Mouse (Mus musculus) thymus, adult 2 months (tissue): ENCODE measurements around the gene Plekho2. TPM values are rescaled to one million over a fixed set of nuclear protein-coding genes. Genes with fewer than 3 reads are reported as not detected.
A peak's percentile ranks its signal among the peaks of the same experiment; 100 is the strongest.

Experiments used
- DNase-seq: peaks from one replicate; pipeline ENCODE4 v3.0.0; 2021
- H3K27ac ChIP-seq: fragments of 200-500 bp; 2 replicates; pipeline ENCODE4 v1.5.1; 2012; ENCODE audit warnings: low read length, control low read depth; ENCODE audit not compliant: control insufficient read depth, insufficient read depth
- H3K27me3 ChIP-seq: fragments of 200-500 bp; 2 replicates; pipeline ENCODE4 v1.6.1; 2012; ENCODE audit warnings: mild to moderate bottlenecking, low read length, moderate library complexity, mixed read lengths; ENCODE audit not compliant: control insufficient read depth, insufficient read depth
- H3K36me3 ChIP-seq: fragments of 200-500 bp; 2 replicates; pipeline ENCODE4 v1.6.1; 2012; ENCODE audit warnings: mild to moderate bottlenecking, low read length, moderate library complexity; ENCODE audit not compliant: control insufficient read depth, insufficient read depth
- H3K4me1 ChIP-seq: fragments of 200-500 bp; replicated peaks from 2 replicates; pipeline ENCODE4 v1.6.1; 2012; ENCODE audit warnings: low read length; ENCODE audit not compliant: control insufficient read depth, insufficient read depth
- H3K4me3 ChIP-seq: fragments of 200-500 bp; 2 replicates; pipeline ENCODE4 v1.5.1; 2012; ENCODE audit warnings: mild to moderate bottlenecking, low read length, control low read depth, moderate library complexity; ENCODE audit not compliant: control insufficient read depth, insufficient read depth
- CTCF ChIP-seq: fragments of 200-500 bp; IDR thresholded peaks from 2 replicates; pipeline ENCODE4 v1.5.1; 2012; ENCODE audit warnings: mild to moderate bottlenecking, control low read depth, low read length, moderate library complexity, borderline replicate concordance; ENCODE audit not compliant: control insufficient read depth, poor library complexity, insufficient read depth; ENCODE audit errors: extremely low read depth
- POLR2A ChIP-seq: fragments of 200-500 bp; IDR thresholded peaks from 2 replicates; pipeline ENCODE4 v1.6.1; 2012; ENCODE audit warnings: mild to moderate bottlenecking, low read length, control low read depth, moderate library complexity; ENCODE audit not compliant: control insufficient read depth, poor library complexity, insufficient read depth; ENCODE audit errors: extremely low read depth
- WGBS: fragments of 180-500 bp; shearing (Covaris S2); methylation state at CpG from one replicate; pipeline ENCODE4 v1.1.7; 2018; 5-methylcytosine and 5-hydroxymethylcytosine counted together
- polyA plus RNA-seq: library from polyadenylated mRNA; depleted of rRNA; stranded (reverse); fragments of >200 nt; gene quantifications from 2 replicates; pipeline ENCODE4 v1.2.3, GENCODE M21; 2012

Plekho2 gene
- polyA plus RNA-seq, 1 experiment, result 38.8 TPM

DNA sequence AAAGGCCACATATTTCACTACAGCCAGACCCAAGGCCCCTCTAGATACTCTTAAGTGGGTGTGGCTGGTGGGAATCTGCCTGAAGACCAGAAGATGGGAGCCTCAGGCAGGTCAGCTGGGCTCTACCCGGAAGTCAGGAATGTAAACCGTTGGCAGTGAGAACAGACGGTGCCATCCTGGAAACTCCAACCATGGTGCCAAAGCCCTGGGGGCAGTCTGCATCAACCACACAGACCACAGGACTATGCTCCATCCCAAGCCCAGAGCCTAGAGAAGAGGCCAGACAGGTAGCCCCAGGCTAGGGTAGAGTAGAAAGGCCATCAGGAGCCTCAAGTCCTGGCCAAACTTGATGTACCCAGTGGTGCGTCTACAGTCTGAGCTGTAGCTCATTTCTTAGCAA, 24.2 kb downstream of the Plekho2 start:
- peaks cover 20% of the 10 kb centered on the region for H3K4me1 ChIP-seq
- H3K36me3 ChIP-seq, result peaks cover 35% of the 10 kb centered on the region
- DNase-seq, result no peak
- H3K27me3 ChIP-seq, result no peaks in the 10 kb centered on the region
- no peak overlapping the region for H3K27ac ChIP-seq
- TF ChIP-seq POLR2A (no peak), CTCF (no peak)
- WGBS, result 94% methylated on average over 4 of the region's 4 CpGs
- H3K4me3 ChIP-seq, result no peak overlapping the region

DNA sequence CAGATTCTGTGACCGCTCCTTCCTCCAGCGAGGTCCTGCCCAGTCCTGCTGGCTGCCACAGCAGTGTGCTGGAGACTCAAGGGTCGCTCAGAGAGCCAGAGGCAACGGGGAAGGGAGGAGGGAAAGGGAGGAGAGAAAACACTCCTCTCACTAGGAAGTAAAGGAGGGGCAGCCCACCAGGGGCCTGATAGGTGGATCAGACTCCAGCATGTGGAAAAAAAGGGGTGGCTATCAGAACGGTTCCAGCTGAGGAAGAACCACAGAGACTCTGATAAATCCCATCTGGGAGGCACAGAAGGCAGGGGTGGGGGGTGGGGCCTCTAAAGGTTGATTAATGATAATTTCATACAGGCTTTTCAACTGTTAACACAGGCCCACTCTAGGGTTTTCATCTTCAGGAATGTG, 24.8 kb downstream of the Plekho2 start:
- Histone ChIP-seq H3K4me1 (peaks cover 26% of the 10 kb centered on the region), H3K27me3 (no peaks in the 10 kb centered on the region), H3K4me3 (no peak overlapping the region), H3K27ac (no peak overlapping the region), H3K36me3 (peaks cover 35% of the 10 kb centered on the region)
- no peak for DNase-seq
- WGBS, result 70% methylated on average over 5 of the region's 5 CpGs
- TF ChIP-seq POLR2A (no peak), CTCF (no peak)

- TF ChIP-seq POLR2A, result no peak
- no peak for TF ChIP-seq CTCF
- H3K27ac ChIP-seq, result peak overlapping the region; percentile 53; the same call in 1 of the 2 replicates
- H3K4me3 ChIP-seq, result no peak overlapping the region
- DNase-seq, result no peak
- peaks cover 22% of the 10 kb centered on the region for H3K36me3 ChIP-seq
- no peaks in the 10 kb centered on the region for H3K27me3 ChIP-seq
- WGBS, result 100% methylated on average over 2 of the region's 2 CpGs
- H3K4me1 ChIP-seq, result peaks cover 35% of the 10 kb centered on the region
Observed at GRCm38 (mm10) chr9:65552711-65553110, 27.1 kb downstream of the Plekho2 start.

- H3K4me1 ChIP-seq, result peaks cover 37% of the 10 kb centered on the region
Observed at GRCm38 (mm10) chr9:65552141-65552540, 27.7 kb downstream of the Plekho2 start.

GRCm38 (mm10) chr9:65551035-65551434, 28.8 kb downstream of the Plekho2 start:
- H3K27ac ChIP-seq, result peak overlapping the region; percentile 57
- H3K4me3 ChIP-seq, result no peak overlapping the region
- no peaks in the 10 kb centered on the region for H3K27me3 ChIP-seq
- peaks cover 42% of the 10 kb centered on the region for H3K4me1 ChIP-seq
- peaks cover 6% of the 10 kb centered on the region for H3K36me3 ChIP-seq
- TF ChIP-seq CTCF, result 0 out of 2 replicates have a peak, but pooled peaks have one; percentile 28
- no peak; the same call in 1 of the 2 replicates for TF ChIP-seq POLR2A
- WGBS, result 1% methylated on average over 5 of the region's 5 CpGs
- DNase-seq, result peak; percentile 82

More at GRCm38 (mm10) chr9:65552141-65552540, 27.7 kb downstream of the Plekho2 start:
- Histone ChIP-seq H3K27me3 (no peaks in the 10 kb centered on the region), H3K27ac (peak overlapping the region; percentile 53), H3K36me3 (peaks cover 17% of the 10 kb centered on the region), H3K4me3 (no peak overlapping the region)
- no peak for TF ChIP-seq POLR2A
- TF ChIP-seq CTCF, result no peak
- DNase-seq, result peak; percentile 43
- WGBS, result 12% methylated on average over 5 of the region's 5 CpGs

DNA sequence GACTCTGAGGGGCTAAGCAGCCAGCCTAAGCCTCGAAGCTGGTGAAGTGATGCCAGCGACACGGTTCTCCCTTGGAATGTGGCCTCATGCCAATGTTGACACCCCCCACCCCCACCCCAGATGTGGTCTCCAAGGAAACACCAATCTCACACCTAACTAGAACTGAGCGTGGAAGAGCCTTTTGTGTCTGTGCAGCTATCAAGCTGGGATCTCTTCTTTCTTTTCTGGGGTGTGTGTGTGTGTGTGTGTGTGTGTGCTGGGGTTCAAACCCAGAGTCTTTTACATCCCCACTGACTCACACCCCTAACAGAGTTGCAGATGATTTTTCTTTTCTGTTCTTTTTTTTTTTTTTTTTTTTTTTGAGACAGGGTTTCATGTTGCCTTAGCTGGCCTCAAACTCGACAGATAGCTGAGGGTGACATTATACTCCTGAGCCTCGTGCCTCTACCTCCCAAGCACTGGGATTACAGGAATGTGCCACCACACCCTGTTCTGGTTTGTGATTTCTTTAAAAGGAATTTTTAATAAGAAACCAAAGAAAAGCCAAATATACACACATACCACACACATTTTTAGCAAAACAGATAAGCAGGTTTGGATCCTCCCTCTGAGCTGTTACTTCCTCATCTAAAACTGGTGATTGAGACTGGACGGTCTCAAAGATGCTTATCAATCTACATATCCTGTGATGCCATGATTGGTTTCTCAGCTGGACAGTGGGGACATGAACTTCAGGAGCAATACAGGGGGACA, 29.6 kb downstream of the Plekho2 start:
- TF ChIP-seq CTCF (no peak), POLR2A (no peak)
- H3K4me1 ChIP-seq, result peaks cover 48% of the 10 kb centered on the region
- no peak for DNase-seq
- no peaks in the 10 kb centered on the region for H3K36me3 ChIP-seq
- H3K4me3 ChIP-seq, result no peak overlapping the region
- H3K27ac ChIP-seq, result peak overlapping the region; percentile 57
- no peaks in the 10 kb centered on the region for H3K27me3 ChIP-seq
- 15% methylated on average over 7 of the region's 7 CpGs for WGBS

- H3K36me3 ChIP-seq, result no peaks in the 10 kb centered on the region
- H3K27me3 ChIP-seq, result no peaks in the 10 kb centered on the region
- no peak overlapping the region for H3K4me3 ChIP-seq
- 11% methylated on average over 5 of the region's 5 CpGs for WGBS
- H3K27ac ChIP-seq, result no peak overlapping the region
- no peak for DNase-seq
- peaks cover 48% of the 10 kb centered on the region for H3K4me1 ChIP-seq
- TF ChIP-seq CTCF (no peak), POLR2A (no peak)
Observed at GRCm38 (mm10) chr9:65549643-65550042, 30.2 kb downstream of the Plekho2 start.
